Mouse (Mus musculus) embryonic facial prominence, embryonic 14.5 days (tissue): ENCODE results near the gene Gm20388. TPM values are rescaled to one million over a fixed set of nuclear protein-coding genes. Genes with fewer than 3 reads are reported as not detected.

Source experiments
- ATAC-seq: fragments of 200-750 bp; cut with Nextera tagmentation; 2 replicates; pipeline ENCODE4 v1.8.0; 2017; ENCODE audit warnings: low read depth, moderate number of reproducible peaks, moderate TSS enrichment
- DNase-seq: peaks from one replicate; pipeline ENCODE4 v3.0.0-alpha.2; 2015; ENCODE audit warnings: low spot score
- H3K27ac ChIP-seq: fragments of 300-500 bp; sonication (generic); replicated peaks from 2 replicates; pipeline ENCODE4 v1.5.1; 2014; ENCODE audit warnings: low read depth, mild to moderate bottlenecking, low read length, moderate library complexity
- H3K27me3 ChIP-seq: fragments of 300-500 bp; sonication (generic); replicated peaks from 2 replicates; pipeline ENCODE4 v1.6.1; 2014; ENCODE audit warnings: low read length; ENCODE audit not compliant: control insufficient read depth, insufficient read depth
- H3K36me3 ChIP-seq: fragments of 300-500 bp; sonication (generic); 2 replicates; pipeline ENCODE4 v1.6.1; 2014; ENCODE audit warnings: low read length, mixed read lengths; ENCODE audit not compliant: control insufficient read depth, insufficient read depth
- H3K4me1 ChIP-seq: fragments of 300-500 bp; sonication (generic); 2 replicates; pipeline ENCODE4 v1.6.1; 2014; ENCODE audit warnings: antibody characterized with exemption, low read length; ENCODE audit not compliant: control insufficient read depth, insufficient read depth
- H3K4me2 ChIP-seq: fragments of 300-500 bp; sonication (generic); 2 replicates; pipeline ENCODE4 v1.6.1; 2014; ENCODE audit warnings: low read depth, mild to moderate bottlenecking, low read length, moderate library complexity, mixed read lengths
- H3K4me3 ChIP-seq: fragments of 300-500 bp; sonication (generic); 2 replicates; pipeline ENCODE4 v1.5.1; 2014; ENCODE audit warnings: low read depth, mild to moderate bottlenecking, low read length
- H3K9ac ChIP-seq: fragments of 300-500 bp; sonication (generic); 2 replicates; pipeline ENCODE4 v1.6.1; 2014; ENCODE audit warnings: low read depth, mild to moderate bottlenecking, low read length, moderate library complexity, mixed read lengths
- H3K9me3 ChIP-seq: fragments of 300-500 bp; sonication (generic); 2 replicates; pipeline ENCODE4 v1.6.1; 2016; ENCODE audit warnings: low read length; ENCODE audit not compliant: control insufficient read depth
- WGBS: fragments of 180-500 bp; shearing (Covaris S2); extraction: QIAGEN DNeasy Blood & Tissue Kit; methylation state at CpG from one replicate; pipeline ENCODE4 v1.1.7; 2014; 5-methylcytosine and 5-hydroxymethylcytosine counted together
- polyA plus RNA-seq: library from polyadenylated mRNA; unstranded; fragments of >200 nt; fragmentation: Nextera tagmentation; extraction: Ambion mirVana; gene quantifications from 2 replicates; pipeline ENCODE4 v1.2.1, GENCODE M21; 2014

The Gm20388 gene
- polyA plus RNA-seq, 1 experiment from 2014 or later, result not detected

DNA sequence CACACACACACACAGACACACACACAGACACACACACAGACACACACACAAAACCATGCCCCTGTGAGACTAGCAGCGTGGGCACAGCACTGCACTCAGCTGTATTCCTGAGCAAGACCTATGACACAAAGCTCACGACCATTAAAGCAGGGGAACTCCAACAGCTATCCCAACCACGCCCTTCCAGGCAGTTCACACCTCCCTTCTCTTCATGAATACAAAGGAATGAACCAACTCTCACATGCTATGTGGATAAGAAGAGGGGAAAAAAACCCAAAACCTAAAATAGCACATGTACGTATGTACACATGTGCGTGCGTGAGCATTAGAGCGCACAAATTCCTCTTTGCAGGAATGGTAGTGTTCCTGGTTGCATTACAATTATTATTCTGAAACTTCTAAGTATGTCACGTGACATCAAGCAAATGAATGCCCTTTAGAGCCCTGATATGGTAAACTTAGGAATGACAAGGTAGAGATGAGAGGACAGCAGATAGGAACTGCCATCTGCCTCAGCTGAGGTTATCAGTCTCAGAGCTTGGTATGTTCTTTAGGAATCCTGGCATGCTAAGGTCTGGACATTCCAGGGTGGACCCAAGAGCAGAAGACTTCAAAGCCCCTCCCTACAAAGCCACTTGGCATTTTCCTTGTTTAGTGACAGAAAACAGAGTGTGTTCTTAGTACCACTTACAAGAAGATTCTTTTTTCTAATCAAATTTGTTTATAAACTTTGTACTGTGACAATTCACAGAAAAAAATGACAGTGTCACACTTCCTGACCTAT lies 3015.5 kb downstream of the Gm20388 start:
- Histone ChIP-seq H3K4me2 (no peak overlapping the region), H3K27ac (no peak overlapping the region), H3K36me3 (no peaks in the 10 kb centered on the region), H3K27me3 (no peaks in the 10 kb centered on the region), H3K9ac (no peak overlapping the region), H3K4me1 (peaks cover 21% of the 10 kb centered on the region), H3K9me3 (no peaks in the 10 kb centered on the region), H3K4me3 (no peak overlapping the region)
- no peak for ATAC-seq
- WGBS, result 91% methylated on average over 8 of the region's 8 CpGs
- DNase-seq, result no peak

DNA sequence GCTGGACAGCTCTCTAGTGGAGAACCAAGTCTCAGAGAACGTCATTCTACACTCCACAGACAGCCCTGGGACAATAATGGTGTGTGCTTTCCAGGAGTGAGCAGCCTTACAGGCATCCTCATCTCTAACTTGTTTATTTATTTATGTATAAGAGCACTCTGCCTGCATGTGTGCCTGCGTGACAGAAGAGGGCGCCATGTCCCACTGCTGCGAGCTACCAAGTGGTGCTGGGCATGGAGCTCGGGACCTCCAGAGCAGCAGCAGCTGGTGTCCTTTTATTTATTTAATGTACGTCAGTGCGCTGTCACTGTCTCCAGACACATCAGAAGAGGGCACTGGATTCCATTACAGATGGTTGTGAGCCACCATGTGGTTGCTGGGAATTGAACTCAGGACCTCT lies 3016.1 kb downstream of the Gm20388 start:
- DNase-seq (no peak), ATAC-seq (no peak)
- Histone ChIP-seq H3K27me3 (no peaks in the 10 kb centered on the region), H3K9me3 (no peaks in the 10 kb centered on the region), H3K4me1 (peaks cover 25% of the 10 kb centered on the region), H3K4me3 (no peak overlapping the region), H3K4me2 (no peak overlapping the region), H3K9ac (no peak overlapping the region), H3K27ac (no peak overlapping the region), H3K36me3 (no peaks in the 10 kb centered on the region)
- WGBS, result 81% methylated on average over 7 of the region's 7 CpGs

DNA sequence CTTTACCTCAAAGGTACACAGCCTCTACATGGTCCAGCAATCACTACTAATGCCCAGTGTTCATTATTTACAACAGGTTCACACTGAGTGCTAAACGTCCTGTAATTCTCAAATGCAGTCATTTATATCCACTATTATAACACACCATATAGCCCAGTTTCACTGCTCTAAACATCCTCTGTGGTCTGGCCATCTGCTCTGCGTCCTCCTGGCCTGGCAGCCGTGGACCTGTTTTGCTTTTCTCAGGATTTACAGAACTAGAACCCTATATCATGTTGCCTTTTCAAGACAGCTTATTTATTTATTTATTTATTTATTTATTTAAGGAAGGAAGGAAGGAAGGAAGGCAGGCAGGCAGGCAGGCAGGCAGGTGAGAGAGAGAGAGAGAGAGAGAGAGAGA lies 3017.2 kb downstream of the Gm20388 start:
- Histone ChIP-seq H3K9ac (no peak overlapping the region), H3K4me1 (peaks cover 31% of the 10 kb centered on the region), H3K4me2 (no peak overlapping the region), H3K4me3 (no peak overlapping the region), H3K9me3 (no peaks in the 10 kb centered on the region), H3K27ac (no peak overlapping the region), H3K36me3 (no peaks in the 10 kb centered on the region), H3K27me3 (no peaks in the 10 kb centered on the region)
- DNase-seq, result no peak
- WGBS, result 85% methylated on average over 3 of the region's 3 CpGs
- ATAC-seq, result no peak

DNA sequence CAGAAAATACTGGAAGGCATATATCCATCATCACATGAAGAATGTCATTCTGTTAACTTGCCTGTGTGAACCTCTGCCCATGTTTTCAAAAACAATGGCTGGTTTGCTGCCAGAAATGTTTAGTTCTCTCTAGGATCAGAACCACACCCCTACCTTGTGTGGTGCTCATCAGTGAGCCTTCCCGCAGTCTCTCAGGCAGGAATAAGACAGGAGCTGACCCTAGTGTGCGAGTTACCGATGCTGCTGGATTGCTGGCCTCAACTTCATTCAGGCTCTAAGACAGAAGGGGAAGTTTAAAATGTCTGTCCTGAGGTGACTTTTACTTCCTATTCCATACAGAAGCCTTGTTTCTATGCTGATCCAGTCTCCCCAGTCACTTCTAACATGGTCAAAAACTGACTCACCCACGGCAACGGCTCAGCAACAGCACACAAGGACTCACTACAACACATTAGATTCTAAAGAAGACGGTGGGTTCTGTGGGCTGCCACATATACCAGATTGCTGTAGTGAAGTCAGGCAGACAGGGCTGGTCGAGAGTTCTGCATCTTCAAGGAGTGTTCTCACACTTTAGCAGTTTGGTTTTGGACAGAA lies 3018.1 kb downstream of the Gm20388 start:
- Histone ChIP-seq H3K4me1 (peaks cover 36% of the 10 kb centered on the region), H3K9me3 (no peaks in the 10 kb centered on the region), H3K4me3 (no peak overlapping the region), H3K27ac (no peak overlapping the region), H3K36me3 (no peaks in the 10 kb centered on the region), H3K4me2 (no peak overlapping the region), H3K9ac (no peak overlapping the region), H3K27me3 (no peaks in the 10 kb centered on the region)
- WGBS, result 81% methylated on average over 7 of the region's 7 CpGs
- DNase-seq (no peak), ATAC-seq (no peak)

DNA sequence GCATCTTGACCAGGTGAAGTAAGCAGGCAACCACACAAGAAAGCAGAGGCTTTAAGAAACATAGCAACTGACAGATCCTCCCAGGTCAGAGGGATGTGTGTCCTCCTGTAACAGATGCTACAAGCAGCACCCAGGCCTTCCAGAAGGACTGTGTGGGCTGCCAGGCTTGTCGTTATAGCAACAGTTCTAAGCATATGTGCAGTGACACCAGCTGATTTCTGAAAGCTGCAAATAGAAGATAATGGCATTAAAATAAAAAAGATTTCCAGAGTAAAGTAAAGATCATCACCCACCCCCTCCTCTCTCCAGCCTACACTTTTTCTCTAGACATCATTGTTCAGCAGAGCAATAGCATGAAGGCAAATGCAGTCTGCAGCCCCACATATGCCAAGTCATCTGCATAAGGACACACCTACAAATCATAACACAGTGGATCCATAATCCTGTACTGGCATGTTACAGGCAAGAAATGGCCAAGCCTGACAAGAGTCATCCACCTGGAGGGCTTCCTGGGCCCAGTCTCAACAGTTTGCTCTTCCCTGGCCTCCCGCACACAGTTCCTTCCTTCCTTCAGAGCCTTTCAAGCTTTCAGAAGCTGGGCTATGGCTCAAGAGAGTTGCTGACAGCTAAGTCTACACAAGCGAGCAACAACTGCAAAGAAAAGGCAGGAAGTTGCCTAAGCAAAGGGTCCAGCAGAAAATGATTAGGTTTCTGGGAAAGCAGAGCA lies 3021.4 kb downstream of the Gm20388 start:
- Histone ChIP-seq H3K36me3 (no peaks in the 10 kb centered on the region), H3K4me1 (peaks cover 38% of the 10 kb centered on the region), H3K9me3 (no peaks in the 10 kb centered on the region), H3K4me2 (no peak overlapping the region), H3K9ac (no peak overlapping the region), H3K27ac (no peak overlapping the region), H3K4me3 (no peak overlapping the region), H3K27me3 (no peaks in the 10 kb centered on the region)
- ATAC-seq (no peak), DNase-seq (no peak)
- 63% methylated on average over 3 of the region's 3 CpGs for WGBS

DNA sequence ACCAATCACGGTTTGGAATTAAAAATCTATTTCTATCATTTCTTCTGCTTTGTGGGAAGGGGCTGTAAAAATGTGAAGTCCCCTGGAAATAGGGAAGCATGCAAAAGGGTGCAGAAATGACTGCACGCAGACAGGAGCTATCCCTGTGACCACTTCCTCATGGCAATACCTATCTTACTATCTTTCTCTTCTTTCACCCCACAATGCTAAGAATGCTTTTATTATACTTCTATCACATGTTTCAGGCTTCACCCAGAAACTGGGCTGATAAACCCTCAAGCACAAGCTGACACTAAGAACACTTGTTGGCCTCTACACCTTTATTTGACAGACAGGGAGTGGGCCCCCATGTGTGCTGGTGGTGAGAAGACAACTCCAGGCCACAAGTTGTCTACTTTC lies 3021.9 kb downstream of the Gm20388 start:
- WGBS, result 75% methylated on average over 2 of the region's 2 CpGs
- H3K4me1 ChIP-seq, result peaks cover 38% of the 10 kb centered on the region
- H3K9ac ChIP-seq, result no peak overlapping the region
- H3K27ac ChIP-seq, result no peak overlapping the region
- H3K27me3 ChIP-seq, result no peaks in the 10 kb centered on the region
- no peaks in the 10 kb centered on the region for H3K36me3 ChIP-seq
- DNase-seq (no peak), ATAC-seq (no peak)
- H3K4me3 ChIP-seq, result no peak overlapping the region
- no peaks in the 10 kb centered on the region for H3K9me3 ChIP-seq
- H3K4me2 ChIP-seq, result no peak overlapping the region

DNA sequence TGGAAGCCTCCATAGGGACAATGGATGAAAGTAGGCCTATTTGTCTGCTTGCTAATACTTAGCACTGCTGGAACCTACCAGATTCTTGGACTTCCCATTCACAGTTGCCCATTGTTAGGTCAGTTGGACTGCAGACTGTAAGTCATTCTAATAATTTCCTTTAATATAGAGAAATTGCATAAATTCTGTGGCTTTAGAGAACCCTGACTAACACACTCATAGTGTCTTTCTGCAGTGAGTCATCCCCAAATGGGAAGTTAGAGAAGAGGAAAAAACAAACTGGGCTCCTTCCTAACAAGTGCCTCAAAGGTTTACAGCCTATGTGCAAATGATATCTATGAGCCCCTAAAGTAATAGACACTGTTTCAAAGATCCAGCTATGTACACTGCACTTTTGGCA lies 3023.3 kb downstream of the Gm20388 start:
- Histone ChIP-seq H3K9ac (no peak overlapping the region), H3K36me3 (no peaks in the 10 kb centered on the region), H3K4me1 (peaks cover 48% of the 10 kb centered on the region), H3K9me3 (no peaks in the 10 kb centered on the region), H3K4me3 (no peak overlapping the region), H3K27ac (no peak overlapping the region), H3K4me2 (no peak overlapping the region), H3K27me3 (no peaks in the 10 kb centered on the region)
- ATAC-seq, result no peak
- DNase-seq, result no peak

DNA sequence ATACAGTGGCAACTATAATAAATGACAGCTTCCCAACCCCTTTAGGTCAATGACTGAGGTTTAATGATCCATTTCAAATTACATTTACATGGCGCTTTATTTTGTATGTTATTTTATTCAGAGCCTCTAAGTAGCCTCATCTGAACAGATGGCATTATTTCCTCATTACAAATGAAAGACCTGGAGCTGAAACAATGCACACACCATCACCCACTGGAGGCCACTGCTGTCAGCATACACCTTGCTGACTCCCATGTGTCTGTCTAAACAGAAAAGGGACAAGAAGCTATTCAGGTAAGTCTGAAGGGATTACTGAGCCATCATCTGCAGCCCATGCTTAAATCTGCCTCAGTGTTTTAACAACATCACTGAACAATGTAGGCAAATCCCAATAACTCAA lies 3024.5 kb downstream of the Gm20388 start:
- Histone ChIP-seq H3K9me3 (no peaks in the 10 kb centered on the region), H3K9ac (no peak overlapping the region), H3K4me1 (peaks cover 44% of the 10 kb centered on the region), H3K4me3 (no peak overlapping the region), H3K27me3 (no peaks in the 10 kb centered on the region), H3K27ac (no peak overlapping the region), H3K4me2 (no peak overlapping the region), H3K36me3 (no peaks in the 10 kb centered on the region)
- DNase-seq (no peak), ATAC-seq (no peak)
- 70% methylated on average over 1 of the region's 1 CpGs for WGBS
